Mouse (Mus musculus) lung, postnatal 0 days (tissue): ENCODE results near the gene Ush1c.

Source experiments
- CTCF ChIP-seq: IDR thresholded peaks from 2 replicates; pipeline ENCODE4 v1.5.1; 2016; ENCODE audit warnings: antibody characterized with exemption, mild to moderate bottlenecking
- EP300 ChIP-seq: IDR thresholded peaks from 2 replicates; pipeline ENCODE4 v1.6.1; 2016; ENCODE audit warnings: antibody characterized with exemption, mild to moderate bottlenecking, control low read depth

- TF ChIP-seq CTCF (no peak), EP300 (no peak)
Observed at GRCm38 (mm10) chr7:46147417-46147816, 90.9 kb downstream of the Ush1c start.
